Mouse (Mus musculus) forelimb bud, embryonic 11.5 days (tissue): ENCODE results near the gene Vsig10l.
A peak's percentile ranks its signal among the peaks of the same experiment; 100 is the strongest.

Source experiments
- DNase-seq: peaks from one replicate; pipeline ENCODE4 v3.0.0-alpha.2; 2012; ENCODE audit warnings: low read depth, low spot score

The Vsig10l gene

DNA sequence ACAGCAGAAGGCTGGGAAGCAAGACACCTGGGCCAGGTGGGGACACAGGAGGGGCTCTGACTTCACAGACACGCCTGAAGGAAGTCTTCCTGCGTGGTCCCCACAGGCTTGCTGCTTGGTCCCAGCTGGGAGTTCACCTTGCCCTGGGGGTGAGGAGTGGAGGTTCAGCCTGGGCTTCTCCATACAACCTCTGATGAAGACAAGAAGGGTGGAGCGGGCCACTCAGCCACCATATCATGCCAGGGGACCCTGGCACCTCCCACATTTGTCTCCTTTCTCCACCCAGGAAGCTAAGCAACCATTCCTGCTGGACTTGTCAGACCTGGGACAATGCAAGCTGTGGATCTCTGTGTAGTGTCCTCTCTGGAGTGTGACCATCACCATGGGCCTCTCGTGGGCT lies at the start of gene Vsig10l:
Vsig10l (plus strand) TSS at position 301 of the 400 bp plus-strand sequence.
- no peak for DNase-seq

GRCm38 (mm10) chr7:43417298-43417697 lies 45.7 kb upstream of the Vsig10l start:
- no peak for DNase-seq

DNA sequence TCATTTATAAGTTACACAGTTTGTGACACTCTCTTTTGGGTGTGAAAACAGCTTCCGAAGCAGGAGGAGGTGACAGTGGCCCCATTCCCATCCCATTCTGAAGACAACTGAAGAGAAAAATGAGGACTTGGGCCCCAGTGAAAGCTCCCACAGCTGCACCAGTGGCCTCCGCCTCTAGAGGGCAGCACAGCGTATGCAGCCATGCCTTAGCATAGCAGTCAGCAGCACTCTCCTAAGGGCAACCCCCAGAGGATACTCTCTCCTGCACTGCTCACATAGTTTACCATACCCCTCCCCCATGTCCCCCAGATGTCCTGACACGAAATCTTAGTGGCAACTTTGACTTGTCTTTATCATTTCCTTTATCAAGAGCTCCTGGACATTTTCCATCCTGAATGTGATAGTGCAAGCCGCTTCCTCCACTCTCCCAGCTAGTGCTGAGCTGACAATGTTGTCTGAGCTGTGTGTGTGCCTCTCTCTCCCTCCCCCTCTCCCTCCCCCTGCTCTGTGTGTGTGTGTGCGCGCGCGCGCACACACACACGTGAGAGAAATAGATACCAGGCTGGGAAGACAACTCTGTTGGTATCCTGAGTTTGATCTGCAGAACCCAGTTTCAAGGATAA lies 39.8 kb upstream of the Vsig10l start:
- DNase-seq, result peak; percentile 76

- DNase-seq, result no peak
Observed at GRCm38 (mm10) chr7:43423991-43424625, 38.8 kb upstream of the Vsig10l start.

DNA sequence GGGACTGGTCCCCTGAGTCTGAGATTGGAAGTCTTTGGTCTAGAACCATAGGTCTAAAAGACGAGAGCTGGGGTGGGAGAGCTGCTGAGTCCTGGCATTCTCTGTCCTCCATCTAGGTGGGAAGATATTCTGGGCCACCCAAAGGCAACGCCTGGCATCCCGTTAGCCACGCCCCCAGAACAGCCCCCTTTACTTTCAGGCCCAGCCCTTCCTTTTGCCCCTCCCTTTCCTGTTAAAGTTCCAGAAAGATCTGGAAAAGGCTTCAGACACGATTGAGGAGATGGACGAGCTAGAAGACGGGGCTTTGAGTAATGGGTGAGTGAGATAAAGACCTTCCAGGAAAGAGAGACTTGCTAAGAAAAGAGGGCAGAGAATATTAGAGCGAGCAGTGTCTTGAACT lies 35.5 kb upstream of the Vsig10l start, which contains the start of gene Lim2:
Lim2 (plus strand) TSS at position 265 of the 400 bp plus-strand sequence.
- no peak for DNase-seq

GRCm38 (mm10) chr7:43429500-43429899 lies 33.5 kb upstream of the Vsig10l start:
- no peak for DNase-seq

GRCm38 (mm10) chr7:43432891-43433290 lies 30.1 kb upstream of the Vsig10l start:
- no peak for DNase-seq

GRCm38 (mm10) chr7:43434676-43435075 lies 28.3 kb upstream of the Vsig10l start:
- DNase-seq, result no peak

DNA sequence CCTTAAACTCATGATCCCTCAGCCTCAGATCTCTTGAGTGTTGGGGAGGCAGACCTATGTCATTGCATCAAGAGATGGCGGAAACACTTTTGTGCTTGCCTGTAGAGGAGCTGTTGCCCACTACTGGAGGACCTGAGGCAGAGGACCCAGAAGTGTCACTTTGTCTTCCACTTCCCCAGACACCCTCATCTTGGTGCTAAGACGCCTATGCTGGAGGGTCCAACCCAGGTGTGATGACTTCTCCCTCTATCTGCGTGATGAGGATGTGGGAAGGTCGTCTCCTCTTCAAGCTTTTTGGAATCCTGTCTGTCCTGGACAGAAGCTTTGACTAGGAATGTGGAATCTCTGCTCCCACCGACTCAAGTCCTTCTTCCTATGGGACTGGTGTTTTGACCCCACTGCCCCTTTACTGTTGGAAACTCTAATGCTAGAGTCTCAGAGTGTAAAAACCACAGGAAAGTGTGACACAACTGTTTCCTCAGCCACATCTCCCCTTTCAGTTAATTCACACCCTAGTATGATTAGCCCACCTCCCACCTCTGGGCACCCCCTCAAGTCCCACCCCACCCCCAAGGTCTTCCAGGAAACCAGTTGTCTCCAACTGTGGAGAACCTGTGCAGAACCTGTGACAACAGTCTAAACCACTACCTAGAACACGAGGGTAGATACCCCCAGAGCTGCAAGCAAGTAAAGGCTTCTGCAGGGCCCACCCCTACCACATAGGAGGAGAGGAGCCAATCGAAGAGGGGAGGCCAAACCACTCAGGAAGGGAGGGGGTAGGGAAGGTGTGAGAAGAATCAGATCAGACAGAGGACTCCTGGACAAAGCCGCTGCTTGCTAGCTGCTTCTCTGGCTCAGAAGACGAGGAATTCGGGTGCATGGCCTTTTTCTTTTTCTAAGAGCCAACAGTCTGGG lies 26.4 kb upstream of the Vsig10l start, which contains the start of gene Nkg7:
Nkg7 (plus strand) TSS at position 733 of the 915 bp plus-strand sequence.
- no peak for DNase-seq

GRCm38 (mm10) chr7:43438611-43439010 lies 24.3 kb upstream of the Vsig10l start:
- no peak for DNase-seq

- DNase-seq, result no peak
Observed at GRCm38 (mm10) chr7:43440482-43440881, 22.5 kb upstream of the Vsig10l start, which contains the start of gene Cldnd2. Cldnd2 (plus strand) TSS chr7:43440782.

- DNase-seq, result no peak
Observed at GRCm38 (mm10) chr7:43441071-43441470, 21.9 kb upstream of the Vsig10l start.

GRCm38 (mm10) chr7:43442684-43443083 lies 20.3 kb upstream of the Vsig10l start:
- no peak for DNase-seq

DNA sequence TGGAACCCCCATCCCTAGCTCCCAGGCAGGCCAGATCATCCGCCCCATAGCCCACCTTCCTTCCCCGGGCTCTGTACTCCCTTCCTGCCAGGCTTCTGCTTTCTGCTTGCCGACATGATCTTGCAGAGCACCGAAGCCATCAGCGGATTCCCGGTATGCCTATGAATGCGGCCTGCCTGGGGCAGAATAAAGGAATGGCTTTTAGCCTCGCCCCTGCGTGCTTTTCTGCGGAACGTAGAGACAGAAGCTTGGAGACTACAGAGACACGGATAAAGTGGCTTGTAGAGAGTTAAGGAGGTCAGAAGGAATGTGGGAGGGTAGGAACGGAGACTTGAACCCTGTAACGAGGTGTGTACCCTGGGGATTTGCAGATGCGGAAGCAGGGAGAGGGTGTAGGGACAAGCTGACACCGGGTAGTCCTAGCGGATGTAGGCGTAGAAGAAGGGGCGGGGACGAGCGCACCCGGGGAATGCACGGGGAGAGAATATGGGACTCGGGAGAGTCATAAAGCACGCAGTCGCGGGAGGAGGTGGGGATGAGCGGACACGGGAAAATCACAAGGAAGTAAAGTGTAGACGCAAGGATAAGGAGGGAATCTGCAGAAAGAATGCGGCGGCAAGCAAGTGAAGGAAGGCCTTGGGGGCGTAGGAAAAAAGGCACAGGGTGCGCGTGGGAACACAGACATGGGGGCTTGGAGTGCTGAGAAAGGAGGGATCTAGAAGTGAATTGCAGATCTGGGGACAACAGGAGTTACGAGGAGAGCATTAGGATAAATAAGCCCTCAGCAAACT lies 19.6 kb upstream of the Vsig10l start:
- DNase-seq, result peak; percentile 59

DNA sequence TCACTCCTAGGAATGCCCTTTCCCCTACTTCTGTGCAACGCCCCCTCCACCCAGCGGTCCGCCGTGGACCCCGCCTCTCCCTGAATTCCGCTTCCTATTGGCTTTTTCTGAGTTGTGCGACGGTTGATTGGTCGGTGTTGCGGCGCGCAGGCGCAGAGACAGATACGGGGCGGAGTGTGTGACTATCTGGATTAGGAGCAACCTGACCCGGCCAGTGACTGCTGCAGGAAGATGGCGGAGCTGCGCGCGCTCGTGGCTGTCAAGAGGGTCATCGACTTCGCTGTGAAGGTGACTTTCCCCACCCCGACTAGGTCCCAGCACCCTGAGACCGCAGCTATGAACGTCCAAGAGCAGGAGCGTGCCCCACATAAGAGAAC lies 19.0 kb upstream of the Vsig10l start, which contains the start of the genes Etfb and Gm45233:
Etfb (plus strand) TSS at position 167 of the 377 bp plus-strand sequence.
Gm45233 (plus strand) TSS at position 212 of the 377 bp plus-strand sequence.
- peak; percentile 96 for DNase-seq

- DNase-seq, result no peak
Observed at GRCm38 (mm10) chr7:43447801-43448200, 15.2 kb upstream of the Vsig10l start.

- no peak for DNase-seq
Observed at GRCm38 (mm10) chr7:43448246-43448645, 14.7 kb upstream of the Vsig10l start.

GRCm38 (mm10) chr7:43449811-43450210 lies 13.1 kb upstream of the Vsig10l start:
- DNase-seq, result no peak

GRCm38 (mm10) chr7:43451726-43452125 lies 11.2 kb upstream of the Vsig10l start:
- no peak for DNase-seq

- no peak for DNase-seq
Observed at GRCm38 (mm10) chr7:43452609-43453008, 10.3 kb upstream of the Vsig10l start.
